Mouse (Mus musculus) right cerebral cortex, postnatal 36 days (tissue): Measurements from ENCODE around the gene Sulf2.

Experiments used
- DNase-seq, 2 experiments: peaks; one replicate each; pipeline ENCODE4 v3.0.0; 2022; ENCODE audit warnings: low spot score in 2 of 2, mixed read lengths in 1 of 2

Sulf2 gene

DNA sequence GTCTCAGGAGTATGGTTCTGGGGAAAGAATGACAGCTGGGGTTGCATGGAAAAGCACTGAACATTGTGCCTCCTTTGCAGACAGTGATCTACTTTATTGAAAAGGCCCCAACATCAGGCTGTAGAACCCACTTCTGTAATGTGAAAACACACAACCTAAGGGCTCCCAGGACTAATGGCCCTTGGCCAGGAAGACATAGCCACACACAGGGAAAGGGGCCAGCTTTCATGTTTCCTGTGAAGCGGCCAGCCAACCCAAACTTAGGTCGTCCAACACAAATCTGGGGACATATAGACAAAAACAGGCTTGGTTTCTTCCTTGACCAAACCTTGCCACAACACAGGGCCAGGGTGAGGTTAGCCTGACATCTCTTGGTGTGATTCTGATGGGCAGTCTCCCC lies 35.5 kb downstream of the Sulf2 start:
- no peak for DNase-seq

DNA sequence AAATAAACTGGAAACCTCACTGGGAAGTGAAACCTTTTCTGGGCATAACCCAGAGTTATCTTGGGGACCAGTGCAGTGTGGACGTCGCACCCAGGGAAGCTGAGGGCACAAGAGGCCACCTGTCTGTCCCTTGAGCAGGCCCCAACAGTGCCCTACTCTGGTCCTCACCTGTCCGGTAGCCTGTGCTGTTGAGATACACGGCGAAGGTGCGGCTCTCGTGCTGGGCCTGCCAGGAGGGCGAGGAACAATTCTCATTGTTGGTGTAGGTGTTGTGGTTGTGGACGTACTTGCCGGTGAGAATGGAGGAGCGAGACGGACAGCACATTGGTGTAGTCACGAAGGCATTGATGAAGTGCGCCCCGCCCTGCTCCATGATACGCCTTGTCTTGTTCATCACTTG lies 38.8 kb downstream of the Sulf2 start:
- no peak for DNase-seq

DNA sequence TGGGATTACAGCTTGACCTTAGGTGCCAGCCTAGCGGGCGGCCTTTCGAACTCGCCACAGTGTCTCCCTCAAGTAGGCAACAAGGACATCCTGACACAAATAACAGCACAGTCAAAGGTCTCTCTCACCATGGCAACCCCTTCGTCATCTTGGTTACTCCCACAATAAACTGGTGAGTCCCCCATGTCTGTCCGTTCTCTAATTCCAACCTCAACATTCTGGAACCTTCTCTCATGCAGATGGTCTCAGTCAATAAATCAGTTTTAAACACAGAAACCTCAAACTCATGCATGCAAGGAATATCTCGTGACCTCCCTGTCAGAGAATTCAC lies 39.2 kb downstream of the Sulf2 start:
- no peak for DNase-seq

DNA sequence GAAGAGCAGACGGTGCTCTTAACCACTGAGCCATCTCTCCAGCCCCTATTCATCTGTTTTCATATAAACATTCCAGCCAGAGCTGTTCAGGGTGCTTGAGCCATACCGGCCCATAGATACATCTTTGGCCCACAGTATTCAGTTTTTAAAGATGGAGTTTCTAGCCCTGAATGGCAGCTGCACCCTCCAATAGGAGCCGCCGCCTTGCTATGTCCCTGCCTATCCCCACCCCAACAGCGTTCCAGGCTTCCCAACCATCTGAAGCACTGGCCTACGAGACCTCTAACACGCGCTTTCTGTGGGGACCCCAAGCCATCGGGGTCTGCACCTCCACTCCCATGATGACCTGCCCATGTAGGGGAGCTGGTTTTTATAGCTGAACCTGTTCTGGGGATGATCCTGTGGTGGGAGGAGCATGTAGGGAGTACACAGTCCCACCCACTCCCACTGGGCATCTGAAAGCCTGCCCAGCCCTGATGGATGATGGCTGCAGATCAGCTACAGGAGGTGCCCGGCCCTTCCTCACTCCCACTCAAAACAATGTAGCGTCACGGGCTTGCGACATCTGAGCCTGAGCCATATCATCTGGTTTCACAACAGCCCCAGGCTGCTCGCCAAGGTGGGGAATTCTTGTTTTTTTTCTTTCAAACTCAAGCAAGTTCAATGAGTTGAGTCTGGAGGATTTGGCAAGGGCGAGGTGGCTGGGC lies 39.7 kb downstream of the Sulf2 start:
- DNase-seq, result no peak

DNA sequence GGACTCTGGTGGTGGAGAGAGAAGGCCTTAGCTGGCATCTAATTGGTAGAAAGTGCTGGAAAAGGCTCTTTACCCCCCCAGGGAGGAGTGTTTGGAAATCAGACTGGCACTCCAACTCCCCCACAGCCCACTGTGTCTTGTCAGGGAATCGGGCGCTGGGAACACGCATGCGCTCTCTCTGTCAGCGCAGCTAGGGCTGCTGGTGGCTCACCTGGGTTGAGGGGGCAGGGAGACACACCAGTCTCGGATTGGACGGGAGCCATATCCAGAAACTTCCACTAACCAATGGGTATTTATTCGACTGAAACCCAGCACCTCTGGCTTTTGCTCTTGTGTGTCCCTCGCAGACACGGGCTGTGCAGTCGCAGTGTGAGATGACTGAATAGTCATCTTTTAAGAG lies 42.5 kb downstream of the Sulf2 start:
- no peak for DNase-seq

DNA sequence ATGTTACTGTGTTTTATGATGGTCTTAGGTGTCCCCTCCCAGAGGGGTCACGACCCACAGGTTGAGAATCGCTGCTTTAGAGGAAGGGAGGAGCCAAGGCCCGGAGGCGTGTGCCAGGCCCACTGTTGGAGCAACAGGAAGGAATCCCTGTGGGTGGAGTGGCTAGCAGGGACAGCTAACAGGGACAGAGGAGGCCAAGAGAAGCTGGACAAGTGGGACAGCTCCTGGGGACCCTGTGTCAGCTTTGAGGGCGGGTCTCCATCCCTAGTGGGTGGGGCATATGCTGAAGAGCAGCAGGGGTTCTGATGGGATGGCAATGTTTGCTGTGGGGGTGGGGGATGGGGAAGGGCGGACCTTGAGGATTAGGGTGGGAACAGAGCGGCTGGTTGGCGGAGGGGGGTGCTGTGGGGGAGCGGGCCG lies 43.6 kb downstream of the Sulf2 start:
- no peak for DNase-seq

DNA sequence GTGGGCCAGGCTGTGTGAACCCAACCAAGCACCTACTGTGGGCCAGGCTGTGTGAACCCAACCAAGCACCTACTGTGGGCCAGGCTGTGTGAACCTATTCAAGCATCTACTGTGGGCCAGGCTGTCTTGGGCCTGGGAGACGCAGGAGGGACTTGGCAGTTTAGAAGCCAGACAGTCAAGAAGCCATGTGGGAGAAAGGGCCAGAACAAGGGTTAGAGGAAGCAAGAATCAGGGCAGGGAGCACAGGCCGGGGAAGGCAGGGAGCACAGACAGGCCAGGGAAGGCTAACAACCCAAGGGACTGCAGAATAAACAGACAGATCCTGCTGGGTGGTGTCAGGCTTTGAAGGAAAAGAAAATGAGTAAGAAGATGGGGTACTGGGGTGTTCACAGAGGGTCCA lies 44.2 kb downstream of the Sulf2 start:
- no peak for DNase-seq

DNA sequence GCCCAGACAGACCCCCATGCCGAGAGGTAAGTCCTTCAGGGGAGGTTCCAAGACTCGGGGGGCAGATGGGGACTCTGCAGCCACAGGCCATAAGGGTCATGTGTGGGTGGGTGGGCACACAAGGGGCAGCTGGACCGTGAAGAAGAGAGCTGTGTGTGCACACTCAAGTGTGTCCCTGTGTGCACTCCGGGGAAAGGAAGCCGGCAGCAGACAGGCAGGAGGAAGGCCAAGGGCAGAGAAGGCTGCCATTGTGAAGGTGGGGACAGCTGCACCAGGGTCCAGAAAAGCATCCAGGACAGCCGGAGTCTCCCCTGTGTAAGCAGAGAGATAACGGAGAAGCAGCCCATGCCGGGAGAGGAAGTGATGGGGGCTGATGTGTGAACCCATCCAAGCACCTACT lies 44.7 kb downstream of the Sulf2 start:
- DNase-seq, result no peak

DNA sequence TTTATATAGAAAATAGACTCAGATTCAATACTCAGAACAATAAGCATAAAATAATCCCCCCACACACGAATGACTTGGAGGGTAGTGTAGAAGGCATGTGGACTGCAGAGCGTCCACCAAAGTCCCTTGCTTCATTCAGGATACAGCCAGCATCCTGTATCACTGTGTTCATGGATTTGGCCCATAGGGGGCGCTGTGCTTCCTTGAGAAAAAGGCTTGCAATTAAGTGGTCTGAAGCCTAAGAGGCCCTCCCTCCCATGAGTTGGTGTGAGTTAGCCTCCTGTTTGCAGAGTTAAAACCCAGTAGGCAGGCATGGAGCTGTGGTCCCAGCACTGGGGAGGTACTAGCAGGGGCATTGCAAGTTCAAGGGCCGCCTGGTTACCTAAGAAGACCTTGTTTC lies 47.1 kb downstream of the Sulf2 start:
- DNase-seq, result peak; percentile 67 to 80

DNA sequence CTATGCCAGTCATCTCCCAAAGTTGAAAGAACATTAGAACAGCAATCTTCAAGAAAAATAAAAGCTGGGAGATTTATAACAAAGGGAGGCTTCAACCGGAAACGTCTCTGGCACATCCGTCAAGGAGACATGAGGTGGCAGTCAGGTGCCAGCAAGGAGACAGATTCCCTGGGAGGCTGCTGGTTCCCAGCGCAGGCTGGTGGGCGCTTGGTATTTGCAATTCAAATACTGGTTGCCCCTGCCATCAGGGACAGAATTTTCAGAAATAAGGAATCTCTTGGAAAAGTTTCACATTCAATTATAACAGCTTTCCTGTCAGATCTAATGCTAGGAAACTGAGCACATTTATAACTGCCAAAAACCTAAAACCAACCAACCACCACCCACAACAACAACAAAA lies 47.6 kb downstream of the Sulf2 start:
- DNase-seq, result no peak

DNA sequence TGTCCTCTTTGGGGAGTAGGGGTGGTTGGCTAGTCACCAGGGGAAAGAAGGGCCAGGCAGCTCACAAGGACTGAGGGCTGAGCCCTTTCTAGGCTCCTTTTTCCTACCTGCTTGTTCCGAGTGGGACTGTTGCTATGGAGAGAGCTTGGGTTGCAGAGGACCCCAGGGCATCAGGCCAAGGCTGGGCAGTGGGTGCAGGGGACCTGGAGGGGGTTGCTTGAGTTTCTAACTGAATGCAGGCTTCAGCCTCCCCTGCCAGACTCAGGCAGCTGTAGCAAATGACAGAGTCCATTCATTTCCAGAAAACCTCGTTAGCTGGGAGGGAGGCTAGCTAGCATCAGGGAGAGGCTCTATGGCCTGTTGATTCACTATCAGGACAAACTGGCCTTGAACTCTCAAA lies 48.8 kb downstream of the Sulf2 start:
- no peak for DNase-seq

DNA sequence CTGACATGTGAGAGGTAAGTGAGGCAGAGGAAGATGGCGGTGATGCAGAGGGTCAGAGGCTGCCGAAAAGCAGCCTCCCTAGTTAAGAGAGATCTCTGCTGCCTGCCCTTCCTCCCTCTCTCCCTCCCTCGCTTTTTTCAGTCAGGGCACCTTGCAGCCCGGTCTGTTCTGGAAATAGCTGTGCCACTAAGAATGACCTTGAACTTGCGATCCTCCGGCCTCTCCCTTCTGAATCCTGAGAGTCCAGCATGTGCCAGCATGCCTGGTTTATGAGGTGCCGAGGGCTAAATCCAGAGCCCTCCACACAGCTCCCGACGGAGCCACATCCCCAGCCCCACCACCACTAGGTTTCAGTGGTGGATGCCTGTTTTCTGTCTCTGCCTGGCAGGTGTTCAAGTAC lies 49.6 kb downstream of the Sulf2 start:
- DNase-seq, result no peak

DNA sequence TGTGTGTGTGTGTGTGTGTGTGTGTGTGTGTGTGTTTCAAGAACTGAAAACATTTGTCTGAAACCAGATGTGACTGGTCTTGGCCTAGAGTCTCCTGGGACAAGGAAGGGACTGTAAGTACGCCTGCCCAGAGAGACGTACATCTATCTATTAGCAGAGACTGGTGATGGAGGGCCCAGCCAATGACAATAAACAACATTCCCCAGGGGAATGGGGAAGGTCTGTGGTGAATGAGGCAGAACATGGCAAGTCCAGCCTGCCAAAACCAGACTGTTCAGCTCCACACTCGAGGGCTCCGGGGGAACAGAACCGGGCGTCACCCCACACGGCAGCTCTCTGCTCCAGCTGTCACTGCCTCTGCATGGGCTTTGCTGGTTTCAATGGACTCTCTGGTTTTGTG lies 52.6 kb downstream of the Sulf2 start:
- no peak for DNase-seq

DNA sequence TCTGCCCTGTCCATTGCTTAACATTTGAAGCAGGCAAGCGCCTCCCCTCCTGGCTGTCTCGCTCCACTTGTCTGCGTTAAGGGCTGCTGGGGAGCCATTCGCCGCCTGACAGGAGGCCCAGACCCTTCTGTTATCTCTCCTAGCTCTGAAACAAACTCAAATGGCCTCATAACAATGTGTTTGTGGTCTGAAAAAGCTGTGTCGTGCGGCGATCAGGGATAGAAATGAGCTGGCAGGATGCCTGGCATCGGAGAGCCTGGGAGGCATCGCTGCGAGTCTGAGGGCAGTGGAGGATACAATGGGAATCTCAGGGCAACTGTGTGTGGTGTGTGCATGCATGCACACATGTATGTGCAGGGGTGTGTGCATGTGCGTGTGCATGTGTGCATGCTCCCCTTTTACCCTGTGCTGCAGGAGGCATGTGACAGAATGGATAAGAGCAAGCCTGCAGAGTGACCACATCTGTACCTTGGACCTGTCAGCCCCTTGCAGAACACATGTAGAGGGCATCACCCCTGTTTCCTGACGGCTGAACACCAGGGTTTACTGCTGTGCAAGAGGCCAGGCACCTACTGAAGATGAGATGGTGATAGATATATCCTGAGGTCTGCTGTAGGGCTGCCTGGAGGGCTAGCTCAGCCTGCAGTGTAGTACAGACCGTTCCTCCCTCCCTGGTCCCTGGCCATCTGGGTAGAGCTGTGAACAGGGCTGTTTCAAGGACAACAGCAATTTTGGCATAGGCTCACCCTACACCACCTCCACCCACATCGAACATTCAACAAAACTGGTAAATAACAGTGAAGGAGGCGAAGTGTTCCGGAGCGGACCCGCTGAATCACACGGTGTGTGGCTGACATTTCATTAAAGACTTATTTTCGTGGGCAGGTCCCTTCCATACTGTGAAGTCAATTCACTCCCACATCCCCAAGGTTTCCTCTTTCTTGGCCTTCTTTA lies 54.9 kb downstream of the Sulf2 start:
- DNase-seq, result no peak

DNA sequence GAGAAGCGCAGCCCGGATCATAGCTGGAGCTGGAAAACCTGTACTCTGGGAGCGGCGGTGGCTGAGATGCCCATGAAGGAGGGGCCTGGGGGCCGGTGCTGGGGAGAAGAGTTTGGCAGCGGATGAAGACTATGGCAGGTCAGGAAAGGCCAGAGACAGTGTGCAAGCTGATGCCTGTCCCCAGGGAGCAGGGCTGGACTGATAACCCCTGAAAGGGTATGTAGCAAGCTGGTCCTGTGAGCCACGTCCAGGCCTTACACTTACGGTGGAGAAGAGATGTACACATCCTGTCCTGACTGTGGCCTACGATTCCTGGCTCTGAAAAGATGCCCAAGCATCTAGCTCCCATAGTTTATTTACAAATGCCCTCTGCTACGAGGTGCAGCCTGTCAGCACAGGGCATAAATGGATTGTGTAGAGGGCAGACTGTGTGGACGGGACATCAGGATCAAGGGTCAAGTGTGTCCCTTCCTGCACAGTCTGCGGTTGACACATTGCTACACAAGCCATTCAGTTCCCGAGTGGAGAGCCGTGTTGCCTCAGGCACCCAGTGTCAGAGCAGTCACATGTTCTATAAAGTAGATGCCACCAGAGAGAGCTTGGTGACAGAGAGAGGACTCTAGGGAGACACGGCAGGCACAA lies 57.0 kb downstream of the Sulf2 start:
- DNase-seq, result no peak

DNA sequence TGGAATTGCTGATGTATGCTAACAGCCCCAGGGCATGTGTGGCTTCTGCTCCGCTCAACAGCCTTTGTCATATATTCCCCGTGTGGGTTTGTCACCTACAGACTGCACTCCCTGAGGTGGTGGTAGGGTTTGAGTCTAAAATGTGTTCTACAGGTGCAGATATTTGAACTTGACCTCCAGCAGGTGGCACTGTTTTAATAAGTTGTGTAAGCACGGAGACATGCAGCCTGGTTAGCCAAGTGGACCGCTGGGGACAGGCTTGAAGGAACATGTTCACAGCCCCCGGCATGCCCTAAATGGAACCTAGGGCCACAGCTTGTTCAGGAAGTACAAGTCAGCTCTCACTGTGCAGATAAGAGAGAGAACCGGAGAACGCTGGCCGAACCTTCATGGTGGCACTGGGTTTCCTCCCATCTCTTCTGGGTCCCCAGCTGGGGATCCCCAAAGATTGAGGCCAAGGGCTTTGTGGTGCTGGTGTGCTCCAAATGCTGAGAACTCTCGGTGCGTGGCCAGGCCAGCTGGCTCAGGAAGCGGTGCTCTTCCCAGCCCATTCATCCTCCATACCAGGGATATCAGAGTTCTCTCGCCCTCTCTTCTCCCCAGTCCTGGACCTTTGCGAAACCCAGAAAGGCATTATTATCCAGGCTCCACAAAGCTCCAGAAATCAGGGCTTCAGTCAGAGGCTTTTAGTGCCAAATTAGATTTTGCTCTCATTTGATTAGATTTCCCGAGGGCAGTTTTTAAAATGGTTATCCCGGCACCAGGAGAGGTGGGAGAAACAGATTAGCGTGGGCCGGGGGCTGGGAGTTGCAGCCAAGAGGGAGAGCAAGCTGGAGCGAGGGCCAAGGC lies 57.8 kb downstream of the Sulf2 start:
- DNase-seq, result no peak

DNA sequence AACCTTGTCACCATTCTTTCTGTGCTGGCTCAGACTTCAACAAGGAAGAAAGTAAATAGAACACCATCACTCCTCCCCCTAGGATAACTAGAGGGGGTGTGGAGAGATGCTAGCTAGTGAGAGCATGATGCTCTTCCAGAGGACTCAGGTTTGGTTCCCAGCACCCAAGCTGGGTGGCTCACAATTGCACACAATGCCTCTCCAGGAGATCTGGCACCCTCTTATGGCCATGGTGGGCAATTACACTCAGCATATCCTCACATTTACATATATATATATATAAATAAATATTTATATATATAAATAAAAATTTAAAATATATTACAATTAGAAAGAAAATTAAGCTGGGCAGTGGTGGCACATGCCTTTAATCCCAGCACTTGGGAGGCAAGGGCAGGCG lies 58.6 kb downstream of the Sulf2 start:
- no peak for DNase-seq

DNA sequence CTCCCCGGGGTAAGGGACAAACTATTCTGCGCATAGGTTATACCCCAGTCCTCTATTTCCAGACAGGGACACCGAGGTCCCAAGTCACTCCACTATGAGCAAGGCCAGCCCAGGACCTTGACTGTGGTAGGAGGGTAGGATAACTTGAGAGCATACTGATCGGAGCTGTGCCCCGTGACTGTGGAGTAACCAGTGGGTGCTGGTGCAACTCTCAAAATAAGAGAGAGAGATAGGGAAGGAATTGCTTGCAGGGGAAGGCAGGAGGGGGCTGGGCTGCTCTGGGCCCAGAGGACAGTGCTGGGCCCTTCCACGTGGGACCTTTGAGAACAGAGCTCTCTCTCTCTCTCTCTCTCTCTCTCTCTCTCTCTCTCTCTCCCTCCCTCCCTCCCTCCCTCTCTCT lies 59.2 kb downstream of the Sulf2 start:
- no peak for DNase-seq

DNA sequence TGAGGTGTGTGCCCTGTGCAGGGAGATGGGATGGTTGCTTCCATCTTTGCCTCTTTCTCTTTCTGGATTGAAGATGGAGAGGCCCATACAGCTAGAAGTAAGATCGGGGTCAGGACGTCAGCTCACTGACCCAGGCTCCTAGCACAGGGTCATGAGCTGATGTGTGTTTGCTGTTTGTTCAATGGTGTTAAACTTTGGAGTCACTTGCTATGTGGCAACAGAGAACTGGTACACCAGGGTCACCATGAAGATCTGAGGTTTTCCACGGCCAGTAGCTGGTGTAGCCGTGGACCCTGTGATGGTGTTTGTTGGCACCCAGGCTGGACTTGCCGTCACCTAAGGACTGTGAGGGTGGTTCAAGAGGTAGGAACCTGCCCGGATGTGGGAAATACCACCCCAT lies 63.1 kb downstream of the Sulf2 start:
- DNase-seq, result no peak

DNA sequence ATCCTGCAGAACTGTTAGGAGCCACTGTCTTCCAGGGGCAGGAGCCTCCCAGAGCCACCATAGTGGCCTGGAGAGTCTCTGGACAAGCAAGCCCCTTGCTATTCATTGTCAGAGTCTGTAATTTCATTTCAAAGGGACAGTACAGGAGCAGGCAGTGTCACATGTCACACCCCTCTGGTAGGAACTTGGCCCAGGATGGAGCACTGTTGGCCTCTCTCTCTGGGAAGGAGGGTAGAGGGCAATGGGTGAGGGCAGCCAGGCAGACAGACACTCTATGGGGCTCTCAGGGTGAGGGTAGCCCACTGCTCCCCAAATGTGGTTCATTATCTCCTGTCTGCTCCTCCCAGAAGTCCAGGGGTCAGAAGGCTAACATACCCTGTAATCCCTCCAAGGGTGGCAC lies 63.9 kb downstream of the Sulf2 start:
- no peak for DNase-seq

DNA sequence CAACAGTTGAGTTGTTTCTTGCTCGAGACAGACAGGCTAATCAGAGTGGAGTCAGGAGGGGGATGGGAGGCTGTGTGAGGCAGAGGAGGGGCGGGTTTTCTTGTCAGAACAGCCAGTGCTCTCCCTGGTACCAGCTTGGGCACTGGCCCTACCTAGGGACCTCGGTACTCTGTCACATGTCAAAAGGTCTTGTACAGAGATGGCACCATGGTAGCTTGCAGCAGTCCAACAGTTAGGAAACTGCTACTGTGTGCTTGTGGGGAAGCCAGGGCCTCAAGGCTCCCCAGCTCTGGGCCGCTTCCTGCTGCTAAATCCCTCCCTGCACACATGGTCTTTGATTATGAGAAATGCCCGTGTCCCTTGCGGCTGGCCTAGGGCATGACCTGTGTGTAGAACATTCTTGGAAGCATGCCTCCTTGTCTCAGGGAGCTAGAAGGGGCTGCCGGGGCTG lies 65.3 kb downstream of the Sulf2 start:
- DNase-seq, result no peak

DNA sequence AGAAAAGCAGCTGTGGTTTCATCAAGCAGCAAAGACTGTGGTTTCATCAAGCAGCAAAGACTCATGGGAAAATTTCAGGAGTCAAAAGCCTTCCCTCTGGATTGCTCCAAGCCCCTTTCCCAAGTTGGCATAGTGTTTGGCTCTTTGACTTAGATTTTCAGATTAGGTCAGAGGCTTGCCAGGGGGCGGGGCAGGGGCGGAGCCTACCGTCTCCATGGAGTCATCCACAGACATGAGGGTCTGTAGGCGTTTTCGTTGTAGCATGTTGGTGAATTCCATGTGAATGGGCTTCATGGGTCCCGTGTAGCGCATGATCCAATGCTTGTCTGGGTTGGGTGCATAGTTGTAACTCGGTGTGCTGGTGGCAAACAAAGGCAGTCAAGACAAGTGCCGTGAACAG lies 66.5 kb downstream of the Sulf2 start:
- no peak for DNase-seq
